Mouse (Mus musculus): ENCODE measurements around the gene Prdm16.

DNA sequence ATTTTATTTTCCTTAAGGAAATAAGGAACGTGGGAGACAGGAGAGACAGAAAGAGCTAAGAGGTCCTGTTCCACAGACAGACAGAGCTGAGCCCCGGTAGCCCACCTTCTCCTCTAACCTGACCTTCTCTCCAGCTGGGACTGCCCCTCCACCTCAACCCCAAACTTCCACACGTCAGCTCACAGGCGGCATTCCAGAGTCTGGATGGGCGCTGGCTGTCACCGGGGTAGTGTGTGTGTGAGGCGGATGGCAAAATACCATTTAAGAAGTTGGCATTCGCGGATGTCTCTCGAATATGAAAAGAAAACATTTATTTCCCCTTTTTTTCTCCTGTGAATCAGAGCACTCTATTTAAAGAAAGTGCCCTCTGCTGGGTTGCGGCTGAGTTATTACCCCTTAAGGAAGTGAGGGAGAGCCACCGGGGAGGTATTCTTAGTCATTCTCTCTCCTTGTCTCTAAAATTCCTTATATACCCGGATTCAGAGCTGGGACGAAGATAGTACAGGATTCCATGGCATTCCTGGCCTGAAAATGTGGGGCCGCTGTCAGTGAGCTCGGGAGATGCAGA lies 117.1 kb downstream of the Prdm16 start:
- no peak for TF ChIP-seq POLR2A (IDR thresholded peaks at IDR 0.05; ENCODE audit: low read depth, low read length)
- no peak for TF ChIP-seq CTCF (IDR thresholded peaks at IDR 0.05; ENCODE audit: extremely low read depth, insufficient read depth, insufficient read length, insufficient replicate concordance)
